Mouse (Mus musculus) liver, embryonic 14.5 days (tissue): ENCODE data around the gene Ooep.
"Not testable (repeated sequence)": the region's sequence is repeated elsewhere in the genome, so short reads cannot be mapped to it uniquely, and the experiment has no call there.

Experiments
- CTCF ChIP-seq: IDR thresholded peaks from 2 replicates; pipeline ENCODE4 v1.5.1; 2016; ENCODE audit warnings: antibody characterized with exemption, low read depth, control low read depth
- EP300 ChIP-seq: IDR thresholded peaks from 2 replicates; pipeline ENCODE4 v1.6.1; 2016; ENCODE audit warnings: antibody characterized with exemption, low read depth

GRCm38 (mm10) chr9:78350007-78350406, 28.5 kb downstream of the Ooep start:
- TF ChIP-seq CTCF, EP300: not testable (repeated sequence)
